Mouse (Mus musculus) midbrain, embryonic 14.5 days (tissue): ENCODE measurements around the gene Gprc5b. TPM values are rescaled to one million over a fixed set of nuclear protein-coding genes. Genes with fewer than 3 reads are reported as not detected.

Experiments used
- ATAC-seq: fragments of 200-750 bp; cut with Nextera tagmentation; 2 replicates; pipeline ENCODE4 v1.8.0; 2017; ENCODE audit warnings: moderate number of reproducible peaks, moderate library complexity; ENCODE audit not compliant: low FRiP score, low TSS enrichment
- DNase-seq: peaks from one replicate; pipeline ENCODE4 v3.0.0-alpha.2; 2015
- H3K27ac ChIP-seq: fragments of 300-500 bp; sonication (generic); replicated peaks from 2 replicates; pipeline ENCODE4 v1.5.1; 2014; ENCODE audit warnings: mild to moderate bottlenecking, low read depth, low read length, moderate library complexity
- H3K27me3 ChIP-seq: fragments of 300-500 bp; sonication (generic); 2 replicates; pipeline ENCODE4 v1.6.1; 2014; ENCODE audit warnings: low read length, control low read depth, mixed read lengths; ENCODE audit not compliant: control insufficient read depth, insufficient read depth
- H3K36me3 ChIP-seq: fragments of 300-500 bp; sonication (generic); 2 replicates; pipeline ENCODE4 v1.6.1; 2014; ENCODE audit warnings: low read length, control low read depth; ENCODE audit not compliant: control insufficient read depth, insufficient read depth
- H3K4me1 ChIP-seq: fragments of 300-500 bp; sonication (generic); 2 replicates; pipeline ENCODE4 v1.6.1; 2014; ENCODE audit warnings: mild to moderate bottlenecking, antibody characterized with exemption, low read length, control low read depth; ENCODE audit not compliant: control insufficient read depth, insufficient read depth
- H3K4me2 ChIP-seq: fragments of 300-500 bp; sonication (generic); 2 replicates; pipeline ENCODE4 v1.6.1; 2014; ENCODE audit warnings: mild to moderate bottlenecking, low read length, moderate library complexity
- H3K4me3 ChIP-seq: fragments of 300-500 bp; sonication (generic); replicated peaks from 2 replicates; pipeline ENCODE4 v1.5.1; 2014; ENCODE audit warnings: low read depth, low read length
- H3K9ac ChIP-seq: fragments of 300-500 bp; sonication (generic); replicated peaks from 2 replicates; pipeline ENCODE4 v1.6.1; 2014; ENCODE audit warnings: mild to moderate bottlenecking, low read length, moderate library complexity
- H3K9me3 ChIP-seq: fragments of 300-500 bp; sonication (generic); 2 replicates; pipeline ENCODE4 v1.6.1; 2016; ENCODE audit warnings: low read length, control low read depth, mixed read lengths; ENCODE audit not compliant: control insufficient read depth
- WGBS: fragments of 180-500 bp; shearing (Covaris S2); extraction: QIAGEN DNeasy Blood & Tissue Kit; methylation state at CpG from one replicate; pipeline ENCODE4 v1.1.7; 2014; 5-methylcytosine and 5-hydroxymethylcytosine counted together
- polyA plus RNA-seq: library from polyadenylated mRNA; unstranded; fragments of >200 nt; fragmentation: Nextera tagmentation; extraction: Ambion mirVana; gene quantifications from 2 replicates; pipeline ENCODE4 v1.2.1, GENCODE M21; 2014

Gene Gprc5b
- polyA plus RNA-seq, 1 experiment from 2014 or later: 11.7 TPM

DNA sequence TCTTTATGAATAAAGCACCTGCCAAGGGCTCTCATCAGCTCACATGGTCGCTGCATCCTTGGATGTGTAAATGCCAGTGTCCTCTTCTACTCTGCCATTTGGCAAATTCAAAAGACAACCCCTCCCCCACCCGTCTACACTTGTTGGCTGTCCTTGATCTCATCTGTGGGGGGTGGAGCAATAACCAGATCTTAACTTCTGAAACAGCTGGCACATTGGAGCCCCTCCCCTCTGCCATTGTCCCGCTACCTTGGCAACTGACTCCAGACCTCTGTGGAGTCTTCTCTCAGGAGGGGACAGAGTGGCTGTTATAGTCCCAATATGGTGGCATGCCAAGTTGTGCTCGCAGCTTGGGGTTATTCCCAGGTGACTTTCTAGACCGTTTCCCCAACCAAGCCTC is 22.7 kb downstream of the Gprc5b start:
- Histone ChIP-seq H3K4me3 (no peak overlapping the region), H3K36me3 (peaks cover 5% of the 10 kb centered on the region; the same call in 1 of the 2 replicates), H3K9ac (no peak overlapping the region), H3K4me1 (peaks cover 21% of the 10 kb centered on the region), H3K27ac (no peak overlapping the region), H3K27me3 (no peaks in the 10 kb centered on the region), H3K4me2 (no peak overlapping the region), H3K9me3 (no peaks in the 10 kb centered on the region)
- 31% methylated on average over 5 of the region's 5 CpGs for WGBS
- DNase-seq: peak; percentile 56
- 0 out of 2 replicates have a peak, but pooled peaks have one; percentile 15 for ATAC-seq

DNA sequence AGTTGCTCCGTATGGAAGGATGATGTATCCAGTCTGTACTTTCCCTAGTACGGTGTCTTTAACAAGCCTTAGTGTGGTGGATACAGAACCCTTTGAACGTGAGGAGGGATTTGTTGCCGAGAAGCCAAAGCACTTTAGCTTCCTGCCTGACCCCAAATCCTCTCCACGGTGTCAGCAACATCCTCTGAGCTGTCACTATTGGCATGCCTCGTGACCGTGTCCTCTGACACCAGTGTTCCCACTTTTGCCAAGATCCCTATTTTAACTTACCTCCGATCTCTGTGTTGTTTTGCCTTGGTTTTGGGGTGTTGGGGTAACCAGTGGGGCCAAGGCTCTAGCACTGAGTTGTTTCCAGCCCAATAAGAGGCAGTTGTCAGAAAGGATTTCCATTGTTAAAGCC is 23.5 kb downstream of the Gprc5b start:
- Histone ChIP-seq H3K9ac (no peak overlapping the region), H3K36me3 (peaks cover 5% of the 10 kb centered on the region; the same call in 1 of the 2 replicates), H3K4me2 (no peak overlapping the region), H3K27ac (no peak overlapping the region), H3K9me3 (no peaks in the 10 kb centered on the region), H3K4me3 (no peak overlapping the region), H3K4me1 (peaks cover 13% of the 10 kb centered on the region), H3K27me3 (no peaks in the 10 kb centered on the region)
- DNase-seq: no peak
- WGBS: 76% methylated on average over 8 of the region's 8 CpGs
- ATAC-seq: no peak

DNA sequence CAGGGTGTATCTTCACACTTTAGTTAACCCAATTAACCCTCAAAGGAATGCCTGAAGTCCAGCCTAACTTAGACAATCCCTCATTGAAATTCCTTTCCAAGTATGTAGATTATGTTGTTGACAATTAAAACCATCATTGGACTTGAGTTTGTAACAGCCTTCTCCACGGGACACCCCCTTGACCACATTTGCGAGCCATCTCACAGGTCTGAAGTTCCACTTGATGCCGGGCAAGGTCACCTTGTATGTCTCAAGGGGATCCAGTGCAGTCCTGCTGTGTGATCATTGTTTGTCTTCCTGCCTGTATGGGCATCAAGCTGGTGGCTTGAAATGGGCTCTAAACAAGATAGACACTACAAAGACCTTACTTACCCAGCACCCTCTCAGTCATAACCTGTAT is 26.1 kb downstream of the Gprc5b start:
- WGBS: 74% methylated on average over 3 of the region's 3 CpGs
- H3K9ac ChIP-seq: no peak overlapping the region
- H3K27me3 ChIP-seq: no peaks in the 10 kb centered on the region
- DNase-seq (no peak), ATAC-seq (no peak)
- H3K27ac ChIP-seq: no peak overlapping the region
- peaks cover 6% of the 10 kb centered on the region; the same call in 1 of the 2 replicates for H3K4me1 ChIP-seq
- no peaks in the 10 kb centered on the region for H3K9me3 ChIP-seq
- no peak overlapping the region for H3K4me3 ChIP-seq
- H3K36me3 ChIP-seq: peaks cover 5% of the 10 kb centered on the region; the same call in 1 of the 2 replicates
- no peak overlapping the region for H3K4me2 ChIP-seq

DNA sequence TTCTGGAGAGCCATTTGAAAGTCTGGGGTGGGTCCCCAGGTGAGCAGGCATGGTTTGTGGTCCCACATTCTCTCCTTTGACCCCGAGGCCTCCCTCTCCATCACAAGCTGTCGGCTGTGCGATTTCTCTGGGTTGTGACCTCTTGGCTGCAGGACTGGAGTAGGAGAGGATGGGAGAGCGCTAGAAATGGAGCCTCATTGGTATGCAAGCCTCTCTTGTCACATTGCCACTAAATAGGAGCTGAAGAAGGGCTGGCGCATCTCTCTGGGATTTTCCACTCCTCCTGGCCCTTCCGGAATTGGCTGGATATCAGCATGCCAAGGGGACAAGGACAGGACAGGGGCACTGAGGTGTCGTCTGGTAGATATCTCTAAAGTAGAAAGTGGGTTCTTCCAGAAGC is 29.8 kb downstream of the Gprc5b start:
- Histone ChIP-seq H3K9me3 (no peaks in the 10 kb centered on the region), H3K4me3 (no peak overlapping the region), H3K4me1 (no peaks in the 10 kb centered on the region), H3K9ac (no peak overlapping the region), H3K27me3 (no peaks in the 10 kb centered on the region), H3K27ac (no peak overlapping the region), H3K4me2 (no peak overlapping the region), H3K36me3 (no peaks in the 10 kb centered on the region)
- WGBS: 46% methylated on average over 7 of the region's 7 CpGs
- DNase-seq: no peak
- no peak for ATAC-seq

DNA sequence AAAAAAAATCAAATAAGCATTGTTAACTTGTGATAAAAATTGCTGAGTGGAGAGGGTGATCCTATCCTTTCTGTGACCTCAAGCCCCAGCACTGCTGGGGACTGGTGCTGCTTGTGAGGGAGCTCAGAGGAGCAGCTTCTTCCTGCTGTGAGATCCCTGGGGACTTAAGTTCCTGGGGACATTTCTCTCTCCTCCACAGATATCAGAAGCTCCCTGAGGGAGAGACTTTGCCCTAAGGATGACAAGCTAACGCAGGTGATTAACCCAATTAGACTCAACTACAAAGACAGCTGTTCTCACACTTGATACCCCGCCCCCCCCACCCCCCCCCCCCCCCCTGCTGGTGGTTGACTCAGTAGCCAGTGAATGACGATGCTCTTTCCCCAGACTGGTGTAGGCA is 30.2 kb downstream of the Gprc5b start:
- 4% methylated on average over 3 of the region's 3 CpGs for WGBS

DNA sequence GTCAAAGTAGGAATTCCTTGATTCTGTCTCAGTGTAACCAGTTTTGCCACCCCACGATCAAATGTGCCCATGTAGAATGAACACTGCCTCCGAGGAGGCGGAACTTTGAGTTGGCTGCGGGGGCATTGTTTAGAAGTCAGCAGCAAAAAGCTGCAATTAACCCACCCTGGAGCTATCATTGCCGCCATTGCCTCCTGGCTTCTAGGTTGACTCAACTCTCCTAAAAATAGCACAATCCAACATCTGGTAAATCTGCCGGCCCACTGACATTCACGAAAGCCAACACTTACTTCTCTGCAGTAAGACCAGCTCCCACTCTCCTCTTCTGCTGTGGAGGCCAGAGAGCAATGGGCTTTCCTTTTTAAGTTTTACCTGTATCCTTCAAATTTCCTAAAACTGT is 35.8 kb downstream of the Gprc5b start:
- Histone ChIP-seq H3K9ac (no peak overlapping the region), H3K36me3 (no peaks in the 10 kb centered on the region), H3K9me3 (no peaks in the 10 kb centered on the region), H3K4me2 (no peak overlapping the region), H3K4me1 (no peaks in the 10 kb centered on the region), H3K4me3 (no peak overlapping the region), H3K27ac (no peak overlapping the region), H3K27me3 (no peaks in the 10 kb centered on the region)
- no peak for DNase-seq
- no peak for ATAC-seq
- WGBS: 89% methylated on average over 7 of the region's 7 CpGs

More for the DNA sequence above, 30.2 kb downstream of the Gprc5b start:
- no peak for ATAC-seq
- no peaks in the 10 kb centered on the region for H3K36me3 ChIP-seq
- DNase-seq: peak; percentile 13
- no peak overlapping the region for H3K4me2 ChIP-seq
- H3K4me1 ChIP-seq: no peaks in the 10 kb centered on the region
- H3K9me3 ChIP-seq: no peaks in the 10 kb centered on the region
- H3K9ac ChIP-seq: no peak overlapping the region
- no peak overlapping the region for H3K27ac ChIP-seq
- H3K27me3 ChIP-seq: no peaks in the 10 kb centered on the region
- no peak overlapping the region for H3K4me3 ChIP-seq

DNA sequence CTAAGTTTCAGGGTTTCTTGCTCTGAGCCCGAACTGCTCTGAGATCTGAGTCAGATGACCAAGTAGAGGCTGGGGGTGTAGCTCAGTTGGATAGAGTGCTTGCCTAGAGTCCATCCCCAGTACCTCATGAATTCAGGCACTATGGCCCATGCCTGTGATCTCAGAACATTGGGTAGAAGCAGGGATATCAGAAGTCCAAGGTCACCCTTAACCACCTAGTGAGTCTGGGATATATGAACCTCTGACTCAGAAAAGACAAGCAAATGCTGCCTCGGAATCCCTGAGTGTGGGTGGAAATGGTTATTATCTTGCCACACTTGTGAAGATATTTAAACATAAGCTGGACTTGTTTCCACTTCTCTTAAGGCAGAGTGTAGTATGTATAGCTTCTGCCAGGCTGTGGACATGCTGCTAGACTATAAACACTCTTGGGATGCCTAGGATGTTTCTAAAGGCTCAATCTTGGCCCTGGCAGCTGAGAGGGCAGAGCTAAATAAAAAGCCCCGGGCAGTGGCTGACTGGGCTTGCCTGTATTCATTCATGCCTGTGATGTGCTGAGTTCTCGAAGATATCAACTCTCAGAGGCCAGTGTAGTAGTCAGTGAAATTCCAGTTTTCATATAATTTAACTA is 38.3 kb downstream of the Gprc5b start:
- ATAC-seq (no peak), DNase-seq (no peak)
- H3K4me3 ChIP-seq: no peak overlapping the region
- WGBS: 87% methylated on average over 4 of the region's 4 CpGs
- H3K27me3 ChIP-seq: no peaks in the 10 kb centered on the region
- no peaks in the 10 kb centered on the region for H3K36me3 ChIP-seq
- H3K4me1 ChIP-seq: no peaks in the 10 kb centered on the region
- no peak overlapping the region for H3K9ac ChIP-seq
- no peaks in the 10 kb centered on the region for H3K9me3 ChIP-seq
- H3K27ac ChIP-seq: no peak overlapping the region
- H3K4me2 ChIP-seq: no peak overlapping the region

DNA sequence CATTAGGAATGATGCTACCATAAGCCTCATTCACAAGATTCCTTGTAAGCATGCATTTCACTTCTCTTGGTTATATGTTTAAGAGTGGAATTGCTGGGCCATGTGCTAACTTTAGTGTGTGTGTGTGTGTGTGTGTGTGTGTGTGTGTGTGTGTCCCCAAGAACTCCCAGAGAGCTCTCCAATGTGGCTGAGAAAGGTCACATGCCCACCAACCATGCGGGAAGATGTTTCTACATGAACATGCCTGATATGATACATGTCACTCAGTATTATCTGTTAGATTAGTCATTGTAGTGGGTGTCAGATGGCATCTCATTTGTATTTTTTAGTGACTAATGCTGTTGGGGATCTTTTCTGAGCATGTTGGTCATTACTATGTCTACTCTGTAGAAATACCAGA is 40.0 kb downstream of the Gprc5b start:
- H3K4me1 ChIP-seq: 0 out of 2 replicates have a peak, but pooled peaks cover 1% of the 10 kb centered on the region
- H3K4me3 ChIP-seq: no peak overlapping the region
- 93% methylated on average over 1 of the region's 1 CpGs for WGBS
- no peak overlapping the region for H3K9ac ChIP-seq
- H3K4me2 ChIP-seq: no peak overlapping the region
- H3K27ac ChIP-seq: no peak overlapping the region
- no peaks in the 10 kb centered on the region for H3K9me3 ChIP-seq
- no peaks in the 10 kb centered on the region for H3K36me3 ChIP-seq
- DNase-seq (no peak), ATAC-seq (no peak)
- no peaks in the 10 kb centered on the region for H3K27me3 ChIP-seq

DNA sequence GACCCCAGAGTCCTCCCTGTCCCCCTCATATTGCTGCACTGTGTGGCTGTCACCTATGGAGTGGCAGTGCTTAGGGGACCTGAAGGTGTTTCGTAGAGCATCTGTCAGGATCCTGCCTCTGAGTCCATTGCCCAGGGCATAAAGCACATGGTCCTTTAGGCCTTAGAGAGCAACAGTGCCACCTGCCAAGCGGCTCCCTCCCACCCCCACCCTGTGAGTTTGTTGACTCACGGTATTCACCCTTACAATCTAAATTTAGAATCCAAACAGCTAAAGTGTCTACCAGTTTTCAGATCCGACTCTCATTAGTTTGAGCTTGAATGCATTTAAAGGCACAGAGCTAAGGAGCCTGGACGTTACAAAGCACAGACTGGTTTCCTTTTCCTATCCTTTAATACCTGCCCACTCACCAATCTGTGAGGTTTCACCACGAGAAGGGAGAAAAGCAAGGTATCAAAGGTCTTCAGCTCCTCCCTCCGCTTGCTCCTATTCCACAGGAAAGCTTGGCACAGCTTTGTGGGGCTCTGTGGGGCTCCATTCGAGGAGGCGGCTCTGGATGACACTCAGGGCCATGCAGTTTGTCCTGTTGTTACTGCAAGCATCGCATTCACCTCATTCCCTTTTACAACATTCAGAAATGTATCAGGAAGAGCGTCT is 41.3 kb downstream of the Gprc5b start:
- H3K9ac ChIP-seq: no peak overlapping the region
- DNase-seq: no peak
- no peak overlapping the region for H3K27ac ChIP-seq
- H3K36me3 ChIP-seq: no peaks in the 10 kb centered on the region
- WGBS: 69% methylated on average over 11 of the region's 11 CpGs
- no peaks in the 10 kb centered on the region for H3K27me3 ChIP-seq
- H3K4me1 ChIP-seq: 0 out of 2 replicates have a peak, but pooled peaks cover 3% of the 10 kb centered on the region
- H3K9me3 ChIP-seq: no peaks in the 10 kb centered on the region
- no peak for ATAC-seq
- H3K4me2 ChIP-seq: no peak overlapping the region
- no peak overlapping the region for H3K4me3 ChIP-seq
